Mouse (Mus musculus): ENCODE measurements around the gene Ogg1. TPM values are rescaled to one million over a fixed set of nuclear protein-coding genes. Genes with fewer than 3 reads are reported as not detected.

Gene Ogg1
- total and polyA plus RNA-seq, 2 experiments from 2014 or later, result 10.1 to 11.9 TPM

GRCm38 (mm10) chr6:113379246-113379645 lies 52.5 kb downstream of the Ogg1 start:
- Histone ChIP-seq H3K4me1 (ENCODE audit: insufficient read depth) (peaks cover 14% of the 10 kb centered on the region), H3K9ac (no peak overlapping the region), H3K27me3 (ENCODE audit: insufficient read depth, low read length) (no peaks in the 10 kb centered on the region), H3K36me3 (ENCODE audit: insufficient read depth) (peaks cover 46% of the 10 kb centered on the region), H3K9me3 (ENCODE audit: low read length) (no peaks in the 10 kb centered on the region), H3K4me2 (ENCODE audit: low read depth) (peak overlapping the region; percentile 91), H3K27ac (ENCODE audit: low read depth, low read length) (no peak overlapping the region), H3K4me3 (ENCODE audit: low read depth, low read length) (peak overlapping the region; percentile 99)
- 88% methylated on average over 6 of the region's 6 CpGs for WGBS
- no peak for TF ChIP-seq CTCF (IDR thresholded peaks at IDR 0.05; ENCODE audit: low read depth)
- DNase-seq (no peak), ATAC-seq (no peak)

GRCm38 (mm10) chr6:113380480-113380879 lies 53.7 kb downstream of the Ogg1 start:
- Histone ChIP-seq H3K4me3 (ENCODE audit: low read depth, low read length) (no peak overlapping the region), H3K27me3 (ENCODE audit: insufficient read depth, low read length) (no peaks in the 10 kb centered on the region), H3K4me1 (ENCODE audit: insufficient read depth) (peaks cover 14% of the 10 kb centered on the region), H3K4me2 (ENCODE audit: low read depth) (no peak overlapping the region), H3K36me3 (ENCODE audit: insufficient read depth) (peaks cover 47% of the 10 kb centered on the region), H3K9ac (no peak overlapping the region), H3K9me3 (ENCODE audit: low read length) (no peaks in the 10 kb centered on the region), H3K27ac (ENCODE audit: low read depth, low read length) (no peak overlapping the region)
- ATAC-seq (no peak), DNase-seq (no peak)
- 94% methylated on average over 11 of the region's 11 CpGs for WGBS
- 0 out of 2 replicates have a peak, but pooled peaks have one; percentile 9 for TF ChIP-seq CTCF (IDR thresholded peaks at IDR 0.05; ENCODE audit: low read depth)

GRCm38 (mm10) chr6:113384351-113384927 lies 57.7 kb downstream of the Ogg1 start:
- TF ChIP-seq CTCF (IDR thresholded peaks at IDR 0.05; ENCODE audit: low read depth), result no peak
- DNase-seq, result peak; percentile 31
- H3K27me3 ChIP-seq (ENCODE audit: insufficient read depth, low read length), result no peaks in the 10 kb centered on the region
- peaks cover 75% of the 10 kb centered on the region for H3K36me3 ChIP-seq (ENCODE audit: insufficient read depth)
- 79% methylated on average over 8 of the region's 8 CpGs for whole genome bisulfite sequencing
- H3K9ac ChIP-seq, result no peak overlapping the region
- peak; percentile 79 for ATAC-seq
- 0 out of 2 replicates have a peak, but pooled peaks cover under 1% of the 10 kb centered on the region for H3K4me1 ChIP-seq (ENCODE audit: insufficient read depth)
- H3K9me3 ChIP-seq (ENCODE audit: low read length), result no peaks in the 10 kb centered on the region
- no peak overlapping the region for H3K4me3 ChIP-seq (ENCODE audit: low read depth, low read length)
- H3K27ac ChIP-seq (ENCODE audit: low read depth, low read length), result no peak overlapping the region
- H3K4me2 ChIP-seq (ENCODE audit: low read depth), result no peak overlapping the region

Other genes starting within 250 kb of the Ogg1 start
- 75.8 and 103 TPM in 2 replicates for gene Setd5, start 249.6 kb upstream of the Ogg1 start, total RNA-seq (2014; rRNA removed)
- gene Setd5, start 249.6 kb upstream of the Ogg1 start, polyA plus RNA-seq (2015; fragmentation: Nextera tagmentation; extraction: Ambion mirVana), result 30.8 and 48.6 TPM in 2 replicates
- gene Lhfpl4, start 131.6 kb upstream of the Ogg1 start, total RNA-seq (2014; rRNA removed), result 49.6 and 64.1 TPM in 2 replicates
- gene Lhfpl4, start 131.6 kb upstream of the Ogg1 start, polyA plus RNA-seq (2015; fragmentation: Nextera tagmentation; extraction: Ambion mirVana), result 26.7 and 53.5 TPM in 2 replicates
- gene Mtmr14, start 89.1 kb upstream of the Ogg1 start, total RNA-seq (2014; rRNA removed), result 41.0 and 42.9 TPM in 2 replicates
- 34.1 and 35.0 TPM in 2 replicates for gene Mtmr14, start 89.1 kb upstream of the Ogg1 start, polyA plus RNA-seq (2015; fragmentation: Nextera tagmentation; extraction: Ambion mirVana)
- gene Cpne9, start 44.7 kb upstream of the Ogg1 start, total RNA-seq (2014; rRNA removed), result 0.54 and 4.0 TPM in 2 replicates
- gene Cpne9, start 44.7 kb upstream of the Ogg1 start, polyA plus RNA-seq (2015; fragmentation: Nextera tagmentation; extraction: Ambion mirVana), result 1.9 and 4.1 TPM in 2 replicates
- 27.5 and 30.7 TPM in 2 replicates for gene Brpf1, start 19.8 kb upstream of the Ogg1 start, total RNA-seq (2014; rRNA removed)
- 9.8 and 10.9 TPM in 2 replicates for gene Brpf1, start 19.8 kb upstream of the Ogg1 start, polyA plus RNA-seq (2015; fragmentation: Nextera tagmentation; extraction: Ambion mirVana)
- gene Camk1, start 17.0 kb downstream of the Ogg1 start, total RNA-seq (2014; rRNA removed), result 119 and 131 TPM in 2 replicates
- 107 and 118 TPM in 2 replicates for gene Camk1, start 17.0 kb downstream of the Ogg1 start, polyA plus RNA-seq (2015; fragmentation: Nextera tagmentation; extraction: Ambion mirVana)
- 28.5 and 34.7 TPM in 2 replicates for gene Tada3, start 50.9 kb downstream of the Ogg1 start, total RNA-seq (2014; rRNA removed)
- 69.1 and 84.4 TPM in 2 replicates for gene Tada3, start 50.9 kb downstream of the Ogg1 start, polyA plus RNA-seq (2015; fragmentation: Nextera tagmentation; extraction: Ambion mirVana)
- 219 and 226 TPM in 2 replicates for gene Arpc4, start 51.1 kb downstream of the Ogg1 start, total RNA-seq (2014; rRNA removed)
- 564 and 565 TPM in 2 replicates for gene Arpc4, start 51.1 kb downstream of the Ogg1 start, polyA plus RNA-seq (2015; fragmentation: Nextera tagmentation; extraction: Ambion mirVana)
- 12.9 and 14.0 TPM in 2 replicates for gene Ttll3, start 62.3 kb downstream of the Ogg1 start, total RNA-seq (2014; rRNA removed)
- 4.7 and 8.9 TPM in 2 replicates for gene Ttll3, start 62.3 kb downstream of the Ogg1 start, polyA plus RNA-seq (2015; fragmentation: Nextera tagmentation; extraction: Ambion mirVana)
- 20.5 and 23.5 TPM in 2 replicates for gene Rpusd3, start 92.4 kb downstream of the Ogg1 start, total RNA-seq (2014; rRNA removed)
- gene Rpusd3, start 92.4 kb downstream of the Ogg1 start, polyA plus RNA-seq (2015; fragmentation: Nextera tagmentation; extraction: Ambion mirVana), result 16.9 and 20.4 TPM in 2 replicates
- gene Cidec, start 108.8 kb downstream of the Ogg1 start, total RNA-seq (2014; rRNA removed), result not detected in 2 replicates
- not detected in 2 replicates for gene Cidec, start 108.8 kb downstream of the Ogg1 start, polyA plus RNA-seq (2015; fragmentation: Nextera tagmentation; extraction: Ambion mirVana)
- 37.7 and 43.6 TPM in 2 replicates for gene Jagn1, start 115.6 kb downstream of the Ogg1 start, total RNA-seq (2014; rRNA removed)
- gene Jagn1, start 115.6 kb downstream of the Ogg1 start, polyA plus RNA-seq (2015; fragmentation: Nextera tagmentation; extraction: Ambion mirVana), result 61.3 and 81.8 TPM in 2 replicates
- not detected in 2 replicates for gene Il17re, start 131.5 kb downstream of the Ogg1 start, total RNA-seq (2014; rRNA removed)
- gene Il17re, start 131.5 kb downstream of the Ogg1 start, polyA plus RNA-seq (2015; fragmentation: Nextera tagmentation; extraction: Ambion mirVana), result 0.14 and 0.28 TPM in 2 replicates
- gene Il17rc, start 144.5 kb downstream of the Ogg1 start, total RNA-seq (2014; rRNA removed), result 3.2 and 3.8 TPM in 2 replicates
- 4.3 and 4.8 TPM in 2 replicates for gene Il17rc, start 144.5 kb downstream of the Ogg1 start, polyA plus RNA-seq (2015; fragmentation: Nextera tagmentation; extraction: Ambion mirVana)
- gene Creld1, start 156.3 kb downstream of the Ogg1 start, total RNA-seq (2014; rRNA removed), result 34.0 and 39.5 TPM in 2 replicates
- 45.5 and 52.7 TPM in 2 replicates for gene Creld1, start 156.3 kb downstream of the Ogg1 start, polyA plus RNA-seq (2015; fragmentation: Nextera tagmentation; extraction: Ambion mirVana)
- 17.1 and 18.0 TPM in 2 replicates for gene Prrt3, start 175.0 kb downstream of the Ogg1 start, total RNA-seq (2014; rRNA removed)
- 9.6 and 13.5 TPM in 2 replicates for gene Prrt3, start 175.0 kb downstream of the Ogg1 start, polyA plus RNA-seq (2015; fragmentation: Nextera tagmentation; extraction: Ambion mirVana)
- 80.4 and 91.8 TPM in 2 replicates for gene Emc3, start 204.7 kb downstream of the Ogg1 start, total RNA-seq (2014; rRNA removed)
- 118 TPM in 2 replicates for gene Emc3, start 204.7 kb downstream of the Ogg1 start, polyA plus RNA-seq (2015; fragmentation: Nextera tagmentation; extraction: Ambion mirVana)
- 2.2 and 4.4 TPM in 2 replicates for gene Fancd2, start 204.7 kb downstream of the Ogg1 start, total RNA-seq (2014; rRNA removed)
- 1.3 and 1.6 TPM in 2 replicates for gene Fancd2, start 204.7 kb downstream of the Ogg1 start, polyA plus RNA-seq (2015; fragmentation: Nextera tagmentation; extraction: Ambion mirVana)

Measured in forebrain, postnatal 0 days (tissue).